Mouse (Mus musculus): ENCODE measurements around the gene Mysm1. TPM values are rescaled to one million over a fixed set of nuclear protein-coding genes. Genes with fewer than 3 reads are reported as not detected.

Mysm1 gene
- 28.9 and 32.6 TPM in 2 replicates for total RNA-seq (2015)
- 31.4 and 41.7 TPM in 2 replicates for total RNA-seq (2017)

DNA sequence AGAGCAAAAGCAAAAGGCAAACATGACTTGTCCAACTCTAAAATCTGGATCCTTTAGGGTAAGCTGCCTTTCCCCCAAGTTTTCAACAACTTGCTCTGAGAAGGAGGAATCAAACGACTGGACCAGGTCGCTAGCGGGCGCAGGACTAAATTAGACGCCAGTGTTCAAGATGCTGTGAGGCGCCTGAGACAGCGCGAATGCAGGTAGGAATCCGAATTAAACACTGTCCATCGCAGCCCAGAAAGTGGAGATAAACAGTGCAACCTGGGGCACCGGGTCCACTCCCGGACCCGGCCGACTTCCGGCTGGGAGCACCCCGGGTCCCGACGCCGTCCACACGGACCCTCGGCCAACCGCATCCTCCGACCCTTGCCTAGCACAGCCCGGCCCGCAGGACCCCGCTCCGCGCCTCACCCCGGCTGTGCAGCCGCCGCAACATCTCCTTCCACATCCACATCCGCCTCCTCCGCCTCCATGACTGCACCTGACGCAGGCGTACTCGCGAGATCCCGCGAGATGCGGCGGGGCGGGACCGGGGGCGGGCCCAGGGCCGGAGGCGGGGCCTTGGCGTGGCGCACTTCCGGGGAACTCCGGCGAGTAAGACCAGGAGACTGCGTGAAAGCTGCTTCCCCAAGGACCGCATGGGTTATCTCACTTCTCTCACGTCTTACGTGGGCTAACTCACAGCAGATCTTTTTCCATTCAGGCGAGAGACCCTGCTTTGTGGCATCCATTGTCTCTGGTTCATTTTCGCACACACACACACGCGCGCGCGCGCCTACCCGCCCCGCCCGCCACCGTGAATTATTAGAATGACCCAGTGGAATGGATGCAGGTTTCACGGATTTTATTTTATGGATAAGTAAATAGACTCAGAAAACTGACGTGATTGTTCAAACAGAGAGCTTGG is at the start of gene Mysm1:
Mysm1 (minus strand) TSS at position 511 of the 910 bp plus-strand sequence.
- ATAC-seq (replicated peaks; ENCODE audit: poor library complexity) = peak; percentile 98

DNA sequence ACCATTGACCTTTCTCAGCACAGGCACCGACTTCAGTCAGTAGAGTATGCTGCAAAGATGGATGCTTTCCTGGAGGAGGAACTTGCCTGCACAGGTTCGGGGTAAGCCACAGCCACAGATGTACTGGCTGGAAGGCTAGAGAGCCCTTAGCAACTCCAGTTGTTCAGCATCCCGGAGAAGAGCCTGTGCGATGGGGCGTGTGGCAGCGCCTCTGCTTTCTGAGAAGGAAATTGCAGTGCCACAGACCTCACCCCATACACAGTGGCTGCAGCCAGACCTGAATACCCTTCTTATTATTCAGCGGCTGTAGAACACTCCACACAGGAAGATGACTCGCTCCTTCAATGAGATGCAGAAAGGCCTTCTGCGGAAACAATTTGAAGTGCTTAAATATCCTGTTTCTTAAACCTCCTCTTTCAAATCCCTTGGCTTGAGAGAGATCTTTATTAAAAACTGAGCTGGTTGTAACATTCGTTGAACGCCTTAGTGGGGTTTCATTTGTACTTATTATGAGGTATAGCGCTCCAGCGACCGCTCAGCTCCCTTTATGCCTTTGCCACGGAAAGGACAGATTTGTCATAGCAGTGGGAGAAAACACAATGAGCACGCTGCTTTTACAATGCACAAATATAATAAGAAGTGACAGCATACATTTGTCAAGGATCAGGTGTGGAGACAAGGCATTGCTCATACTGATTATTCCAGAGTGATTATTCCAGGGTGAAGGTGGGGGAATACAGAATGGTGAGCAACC is 47.1 kb upstream of the Mysm1 start:
- ATAC-seq (replicated peaks; ENCODE audit: poor library complexity) = no peak

DNA sequence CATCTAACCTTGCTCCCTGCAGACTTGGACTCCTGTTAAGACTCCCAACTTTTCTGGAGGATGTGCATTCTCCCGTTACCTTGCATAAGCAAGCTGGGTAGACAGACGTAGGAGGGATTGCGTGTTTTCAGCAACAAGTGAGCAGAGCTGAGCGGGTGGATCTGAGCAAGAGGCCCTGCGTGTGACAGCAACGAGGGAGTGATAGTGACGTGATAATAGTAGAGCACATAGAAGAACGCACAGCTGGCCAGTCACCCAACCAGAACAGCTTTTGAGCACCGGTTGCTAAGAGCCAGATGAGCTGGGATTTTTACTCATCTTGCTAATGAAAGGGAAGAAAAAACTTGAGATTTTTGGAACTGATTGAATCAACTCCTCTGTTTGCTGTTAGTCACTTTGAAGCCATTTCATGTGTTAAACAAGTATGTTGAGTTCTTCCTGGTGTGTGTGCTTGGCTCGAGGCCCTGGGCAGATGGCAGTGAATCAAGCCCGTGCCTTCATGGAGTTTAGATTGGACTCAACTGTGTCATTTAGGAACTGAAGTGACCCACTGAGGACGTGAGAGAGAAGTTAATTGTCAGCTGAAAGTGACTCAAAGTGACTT is 44.6 kb upstream of the Mysm1 start:
- ATAC-seq (replicated peaks; ENCODE audit: poor library complexity) = no peak

DNA sequence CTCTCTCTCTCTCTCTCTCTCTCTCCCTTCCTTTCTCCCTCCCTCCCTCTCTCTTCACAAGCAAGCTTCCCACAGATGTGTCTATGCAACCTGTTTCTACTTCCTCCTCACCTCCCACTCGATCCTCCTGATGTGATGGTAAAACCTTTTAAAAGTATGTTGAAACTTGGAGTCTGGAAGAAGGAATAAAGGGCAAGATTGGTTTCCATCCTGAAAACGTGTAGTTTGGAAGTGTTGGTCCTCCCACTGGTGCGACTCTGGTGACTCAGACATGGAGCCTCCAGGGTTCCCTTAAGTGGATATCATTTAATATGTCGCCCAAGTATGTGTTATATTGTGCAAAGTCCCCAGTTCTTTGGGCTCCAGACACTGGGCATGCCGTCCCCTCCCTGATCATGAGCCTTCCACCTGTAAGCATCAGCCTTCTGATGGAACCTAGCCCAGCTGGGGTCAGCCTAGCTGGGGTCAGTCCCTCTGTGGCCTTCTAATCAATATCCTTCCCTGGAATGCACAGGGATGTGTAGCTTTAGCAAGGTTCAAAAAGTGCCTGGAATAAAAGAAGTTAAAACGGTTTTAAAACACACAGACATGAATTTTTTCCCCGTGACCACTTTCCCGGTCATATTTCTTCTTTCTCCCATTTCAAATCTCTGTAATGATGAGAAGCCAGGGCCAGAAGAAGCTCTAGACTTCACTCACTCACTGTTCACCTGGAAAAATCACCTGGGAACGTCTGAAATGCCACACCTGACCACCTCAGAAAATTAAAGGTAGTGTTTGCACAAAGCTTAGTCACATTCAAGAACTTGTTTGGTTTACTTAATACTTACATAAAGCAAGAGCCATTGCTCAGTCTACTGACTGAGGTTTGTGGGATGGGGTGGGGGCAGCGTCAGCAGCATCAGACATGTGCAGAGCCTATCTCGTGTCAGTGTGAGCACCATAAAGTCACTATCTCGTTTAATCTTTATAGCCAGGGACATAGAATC is 43.0 kb upstream of the Mysm1 start:
- ATAC-seq (replicated peaks; ENCODE audit: poor library complexity) = no peak

DNA sequence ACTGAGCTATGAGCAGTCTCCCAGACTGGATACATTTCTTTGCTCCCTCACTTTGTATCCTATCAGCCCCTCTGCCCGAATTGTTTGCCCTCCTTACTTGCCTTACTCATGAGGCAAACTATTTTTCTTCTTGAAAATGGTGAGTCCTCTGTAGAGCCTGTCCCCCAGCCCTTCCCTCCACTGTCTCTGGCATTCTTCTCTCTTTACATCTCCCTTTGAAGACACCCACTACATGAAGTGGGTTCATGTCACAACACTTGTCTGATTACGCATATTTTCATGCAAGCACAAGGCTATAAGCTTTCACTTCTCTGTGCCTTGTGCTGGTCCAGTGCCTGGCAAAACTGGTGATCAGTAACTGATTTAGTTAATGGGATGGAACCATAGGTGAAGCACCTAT is 41.3 kb upstream of the Mysm1 start:
- ATAC-seq (replicated peaks; ENCODE audit: poor library complexity) = no peak

DNA sequence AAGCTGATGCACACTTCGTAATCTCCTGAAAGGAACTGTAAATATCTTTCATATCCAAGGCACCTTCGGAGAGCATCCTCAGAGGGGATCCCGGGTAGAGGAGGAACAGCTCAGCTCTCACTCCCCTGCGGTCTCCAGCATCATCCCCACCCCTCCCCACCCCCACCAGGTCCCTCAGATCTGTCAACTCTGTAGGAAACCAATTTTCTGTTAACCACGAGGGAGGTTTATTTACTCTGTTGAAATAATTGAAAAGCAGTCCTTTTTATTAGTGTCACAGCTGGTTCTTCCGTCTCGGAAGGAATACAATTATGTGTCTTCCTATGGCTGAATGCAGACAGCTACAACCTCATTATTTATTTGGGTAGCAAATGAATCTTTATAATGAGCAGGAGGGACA is 39.3 kb upstream of the Mysm1 start:
- no peak for ATAC-seq (replicated peaks; ENCODE audit: poor library complexity)

DNA sequence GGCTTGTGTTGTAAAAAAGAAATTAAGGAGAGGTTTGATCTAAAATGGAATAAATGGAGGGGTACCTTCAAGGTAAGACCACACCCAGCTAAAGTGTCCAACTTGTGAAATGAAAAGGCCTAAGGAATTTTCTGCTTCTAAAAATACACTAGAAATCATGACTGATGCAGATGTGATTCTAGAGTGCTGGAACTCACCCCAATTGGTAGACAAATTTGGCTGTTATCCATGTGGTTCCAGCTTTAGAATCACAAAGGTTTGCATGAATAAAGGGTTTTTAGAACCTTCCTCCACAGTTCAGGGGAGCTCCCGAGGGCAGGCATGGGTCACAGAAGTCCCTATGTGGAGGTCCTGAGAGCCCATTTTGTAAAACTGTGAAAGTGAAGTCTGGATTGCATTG is 33.8 kb upstream of the Mysm1 start:
- ATAC-seq (replicated peaks; ENCODE audit: poor library complexity) = no peak

DNA sequence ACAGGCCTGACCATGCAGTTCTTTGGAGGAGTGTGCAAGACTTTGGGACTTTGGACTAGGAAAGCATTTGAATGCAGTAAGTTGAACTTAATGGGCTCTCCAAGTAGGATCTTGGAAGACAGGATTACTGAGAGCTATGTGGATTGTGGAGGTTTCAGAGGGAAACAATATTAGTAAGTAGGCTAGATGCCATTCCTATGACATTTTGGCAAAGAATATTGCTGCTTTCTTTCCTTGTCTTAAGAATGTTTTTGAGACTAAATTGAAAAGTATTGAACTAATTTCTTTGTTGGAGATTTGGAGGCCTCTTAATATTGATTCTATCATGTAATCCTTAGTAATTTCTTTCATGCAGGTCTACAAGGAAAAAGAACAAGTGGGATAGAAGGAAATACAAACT is 33.4 kb upstream of the Mysm1 start:
- no peak for ATAC-seq (replicated peaks; ENCODE audit: poor library complexity)

DNA sequence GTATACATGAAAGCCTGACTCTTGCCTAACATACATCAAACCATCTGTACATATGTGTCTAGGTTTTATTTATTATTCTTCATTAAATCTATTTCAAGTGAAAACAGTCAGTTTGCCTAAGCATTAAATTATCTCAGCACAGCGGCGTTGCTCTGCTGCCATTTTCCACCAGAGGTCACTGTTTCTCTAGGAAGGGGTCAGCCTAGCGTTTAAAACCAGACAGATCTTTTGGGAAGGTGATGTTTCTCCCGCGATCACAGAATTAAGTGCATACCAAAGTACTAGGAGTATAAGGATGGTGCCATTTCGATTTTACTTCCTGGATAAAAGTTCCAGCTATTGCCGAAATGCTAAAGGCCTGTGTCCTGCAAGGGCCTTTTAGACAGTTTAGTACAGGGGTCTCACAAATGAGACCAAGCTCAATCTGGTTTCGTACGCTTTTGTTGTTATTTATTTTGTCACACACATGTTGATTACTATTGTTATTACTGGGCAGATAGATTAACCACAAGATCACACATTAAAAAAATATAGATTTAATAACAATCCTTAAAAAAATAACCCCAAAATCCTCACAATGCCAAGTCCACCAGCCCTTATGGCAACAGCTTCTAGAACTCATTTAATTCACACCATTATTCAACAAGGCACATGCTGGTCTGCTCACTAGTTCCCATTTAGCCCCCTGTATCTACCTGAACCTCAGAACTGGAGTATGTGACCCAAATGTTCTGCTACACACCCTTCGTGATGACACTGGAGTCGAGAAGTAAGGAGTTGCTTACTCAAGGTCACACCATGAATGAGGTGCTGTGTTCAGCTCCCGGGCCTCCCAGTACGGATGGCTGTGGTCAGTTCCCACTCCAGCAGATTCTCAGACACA is 29.5 kb upstream of the Mysm1 start:
- ATAC-seq (replicated peaks; ENCODE audit: poor library complexity) = peak; percentile 98

DNA sequence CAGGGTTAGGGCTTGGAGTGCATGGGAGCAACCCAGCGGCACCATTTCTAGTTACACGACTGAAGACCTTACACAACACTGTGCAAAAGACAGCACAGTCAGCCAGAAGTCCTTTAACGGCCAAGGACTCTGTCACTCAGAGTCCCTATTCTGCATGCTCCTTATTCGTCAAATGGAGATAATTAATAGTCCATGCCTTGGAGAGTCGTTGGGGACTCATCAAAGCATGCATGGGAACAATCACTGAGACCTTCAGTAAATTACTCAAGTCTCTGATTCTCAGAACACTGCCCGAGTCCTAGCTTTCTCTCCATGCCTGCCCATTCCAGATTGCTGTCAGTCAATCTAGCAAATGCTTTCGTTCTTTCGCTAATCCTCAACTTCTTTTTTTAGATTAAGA is 28.9 kb upstream of the Mysm1 start:
- ATAC-seq (replicated peaks; ENCODE audit: poor library complexity) = no peak

DNA sequence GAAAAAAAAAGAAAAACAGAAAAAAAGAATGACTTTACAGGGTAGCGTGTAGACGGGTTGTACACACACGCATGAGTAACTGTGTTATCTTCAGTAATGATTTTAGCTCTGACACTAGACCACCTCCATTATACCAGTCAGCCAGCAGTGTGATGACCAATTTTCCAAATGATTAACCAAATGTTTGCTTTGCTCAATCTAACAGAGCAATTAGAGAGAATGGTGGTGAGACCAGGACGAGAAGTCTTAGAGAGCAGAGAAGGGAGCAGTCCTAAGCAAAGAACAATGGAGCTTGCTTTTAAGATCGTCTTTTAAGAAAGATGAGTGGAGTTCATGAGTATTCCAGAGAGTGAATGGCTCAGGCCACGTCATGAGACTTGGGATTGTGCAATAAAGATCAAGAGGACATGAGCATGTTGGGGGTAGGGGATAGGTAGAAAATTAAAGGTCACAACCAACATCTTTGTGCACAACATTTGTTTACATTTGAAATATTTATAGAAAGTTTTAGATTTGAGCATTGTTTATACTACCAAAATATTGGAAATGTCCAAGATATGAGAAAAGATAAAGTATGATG is 26.4 kb upstream of the Mysm1 start:
- ATAC-seq (replicated peaks; ENCODE audit: poor library complexity) = no peak

DNA sequence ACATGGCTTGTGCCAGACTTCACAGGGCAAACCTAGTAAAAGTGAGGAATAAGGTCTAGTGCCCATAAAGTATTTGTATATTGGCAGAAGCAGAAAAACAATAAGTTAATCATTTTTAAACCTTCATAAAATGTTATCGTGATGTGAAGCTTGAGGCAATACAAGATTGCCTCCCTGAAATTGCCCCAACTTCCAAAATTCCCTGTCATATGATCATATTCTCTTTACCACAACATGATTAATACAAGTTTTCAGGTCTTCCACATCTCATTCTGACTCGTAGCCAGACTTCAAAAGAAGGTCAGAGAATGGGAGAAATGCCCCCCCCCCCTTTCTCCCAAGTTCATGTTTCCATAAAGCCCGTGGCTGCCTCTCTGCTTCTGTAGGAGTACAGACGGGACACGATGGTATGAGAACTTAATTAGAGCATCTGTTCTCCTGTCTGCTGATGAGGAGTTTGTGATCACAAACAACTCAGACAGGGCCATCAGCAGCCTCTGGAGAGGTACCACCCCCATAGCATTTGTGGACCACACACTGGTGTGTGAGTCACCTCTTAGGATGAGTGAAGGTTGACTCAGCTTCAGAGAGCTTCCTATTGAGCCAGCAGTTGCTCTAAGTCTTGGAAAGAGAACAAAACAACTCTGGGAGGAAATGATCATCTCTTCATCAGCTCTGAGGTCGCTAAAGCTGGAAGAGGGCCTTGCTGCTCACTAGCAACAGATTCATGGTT is 22.3 kb upstream of the Mysm1 start:
- ATAC-seq (replicated peaks; ENCODE audit: poor library complexity) = no peak

DNA sequence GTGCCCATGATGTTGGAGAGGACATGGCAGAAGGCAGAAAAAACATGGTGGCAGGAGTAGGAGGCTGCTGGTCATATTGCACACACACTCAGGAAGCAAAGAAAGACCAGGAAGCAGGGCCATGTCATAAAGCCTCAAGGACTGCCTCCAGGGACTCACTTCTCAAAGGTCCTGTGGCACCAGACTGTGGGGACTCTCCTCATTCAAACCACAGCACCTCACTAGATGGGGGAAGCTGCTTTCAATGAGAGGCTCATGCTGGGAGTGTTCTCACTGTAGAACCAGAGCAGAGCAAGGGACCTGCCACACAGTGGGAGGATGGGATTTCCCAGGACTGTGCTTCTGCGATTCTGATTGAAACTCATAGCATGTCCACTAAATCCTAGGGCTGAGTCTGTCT is 21.2 kb upstream of the Mysm1 start:
- no peak for ATAC-seq (replicated peaks; ENCODE audit: poor library complexity)

DNA sequence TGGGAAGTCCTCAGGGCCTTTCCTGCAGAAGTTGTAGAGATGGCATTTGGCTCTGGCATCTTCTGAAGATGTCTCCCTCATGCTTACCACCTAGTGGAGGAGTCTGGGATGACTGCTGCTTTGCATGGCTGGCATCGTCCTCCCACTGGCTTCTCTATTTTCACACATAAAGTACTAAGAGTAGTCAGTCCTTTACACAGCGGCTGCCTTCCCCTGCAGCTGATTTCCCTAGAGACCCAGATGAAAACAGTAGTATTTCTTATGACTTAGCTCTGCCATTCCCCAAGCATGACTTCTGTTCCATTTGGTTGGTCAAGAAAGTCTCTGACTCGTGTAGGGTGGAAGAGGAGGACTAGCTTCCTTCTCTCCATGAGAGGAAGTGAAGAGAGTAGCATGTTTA is 20.3 kb upstream of the Mysm1 start:
- peak; percentile 83 for ATAC-seq (replicated peaks; ENCODE audit: poor library complexity)

DNA sequence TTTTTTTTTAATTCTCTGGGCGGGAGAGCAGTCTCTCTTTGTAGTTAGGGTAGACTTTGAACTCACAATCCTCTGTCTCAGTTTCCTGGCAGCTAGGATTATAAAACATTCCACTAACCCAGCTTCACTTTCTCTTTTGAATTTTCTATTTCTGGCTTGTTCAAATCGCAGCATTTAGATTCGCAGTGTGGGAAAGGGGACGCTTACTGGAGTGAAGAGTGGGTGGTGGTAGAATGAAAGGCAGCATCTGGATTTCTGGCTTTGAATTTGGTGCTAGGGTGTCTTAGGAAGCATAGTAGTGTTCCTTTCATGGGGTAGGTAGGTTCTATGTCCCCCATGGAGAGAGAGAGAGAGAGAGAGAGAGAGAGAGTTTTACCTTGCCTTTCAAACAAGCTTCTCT is 17.0 kb upstream of the Mysm1 start:
- ATAC-seq (replicated peaks; ENCODE audit: poor library complexity) = no peak

DNA sequence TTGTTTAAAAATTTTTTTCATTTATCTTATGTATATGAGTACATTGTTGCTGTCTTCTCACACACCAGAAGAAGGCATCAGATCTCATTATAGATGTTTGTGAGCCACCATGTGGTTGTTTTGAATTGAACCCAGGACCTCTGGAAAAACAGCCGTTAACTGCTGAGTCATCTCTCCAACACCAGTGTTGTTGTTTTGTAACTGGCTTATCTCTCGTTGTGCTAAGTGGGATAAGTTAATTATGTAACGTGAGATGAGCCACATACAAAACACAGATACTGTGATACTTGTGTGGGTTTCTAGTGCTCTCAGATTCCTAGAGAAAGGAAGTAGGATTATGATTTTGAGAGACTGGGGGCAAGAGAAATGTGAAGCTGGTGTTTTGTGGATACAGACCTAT is 11.3 kb upstream of the Mysm1 start:
- 0 out of 2 replicates have a peak, but pooled peaks have one; percentile 34 for ATAC-seq (replicated peaks; ENCODE audit: poor library complexity)

DNA sequence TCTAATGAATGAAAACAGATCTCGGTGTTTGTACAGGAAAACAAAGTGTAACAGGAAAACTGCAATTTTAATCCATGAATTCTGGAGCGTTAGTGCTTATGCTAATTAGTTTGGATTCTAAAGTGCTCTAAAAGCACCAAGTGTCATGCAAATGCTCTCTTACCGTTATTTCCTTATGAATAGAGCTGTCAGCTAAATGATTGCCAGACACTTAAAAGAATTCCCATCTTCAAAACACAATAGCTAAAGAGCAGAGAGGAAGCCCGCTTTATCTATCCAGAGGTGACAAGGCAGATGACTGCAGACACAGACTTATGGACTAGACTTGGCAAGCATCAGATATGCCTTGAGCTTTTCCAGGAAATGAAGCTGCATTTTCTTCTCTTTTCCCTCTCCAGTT is 8.8 kb upstream of the Mysm1 start:
- ATAC-seq (replicated peaks; ENCODE audit: poor library complexity) = no peak

DNA sequence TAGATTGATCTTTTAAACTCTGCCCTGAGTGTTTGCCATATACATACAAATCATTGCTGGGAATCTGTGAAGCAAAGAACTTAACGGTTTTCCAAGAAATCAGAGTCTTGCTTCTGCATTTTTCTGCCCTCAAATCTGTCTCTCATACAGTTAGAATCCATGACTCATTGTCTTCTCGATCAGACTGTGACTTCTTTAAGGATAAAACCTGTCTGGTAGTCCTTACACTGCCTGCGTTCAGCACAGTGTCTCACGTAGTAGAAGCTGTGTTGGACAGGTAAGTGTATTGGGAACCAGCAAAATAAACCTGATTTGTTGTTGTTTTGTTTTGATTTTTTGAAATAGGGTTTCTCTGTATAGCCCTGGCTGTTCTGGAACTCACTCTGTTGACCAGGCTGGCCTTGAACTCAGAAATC is 608 bp upstream of the Mysm1 start:
- ATAC-seq (replicated peaks; ENCODE audit: poor library complexity) = 0 out of 2 replicates have a peak, but pooled peaks have one; percentile 10

All from megakaryocyte progenitor cell, adult 5-6 weeks (primary cell).